Mouse (Mus musculus): ENCODE results near the gene Safb2. TPM values are rescaled to one million over a fixed set of nuclear protein-coding genes. Genes with fewer than 3 reads are reported as not detected.

The Safb2 gene
- polyA plus RNA-seq, 1 experiment from 2014 or later: 63.6 TPM

Other genes with a start within 250 kb of the Safb2 start
- 19.3 and 21.2 TPM in 2 replicates for gene Ptprs, start 108.1 kb downstream of the Safb2 start, polyA plus RNA-seq (2016; fragmentation: Nextera tagmentation; extraction: Ambion mirVana)
- not detected in 2 replicates for gene Znrf4, start 72.2 kb downstream of the Safb2 start, polyA plus RNA-seq (2016; fragmentation: Nextera tagmentation; extraction: Ambion mirVana)
- 0.20 and 0.25 TPM in 2 replicates for gene Gm20219, start 30.2 kb downstream of the Safb2 start, polyA plus RNA-seq (2016; fragmentation: Nextera tagmentation; extraction: Ambion mirVana)
- 73.6 and 79.1 TPM in 2 replicates for gene Safb, start 240 bp upstream of the Safb2 start, polyA plus RNA-seq (2016; fragmentation: Nextera tagmentation; extraction: Ambion mirVana)
- gene 2410015M20Rik, start 25.2 kb upstream of the Safb2 start, polyA plus RNA-seq (2016; fragmentation: Nextera tagmentation; extraction: Ambion mirVana): 176 and 179 TPM in 2 replicates
- 1,562 and 1,574 TPM in 2 replicates for gene Rpl36, start 28.8 kb upstream of the Safb2 start, polyA plus RNA-seq (2016; fragmentation: Nextera tagmentation; extraction: Ambion mirVana)
- gene Lonp1, start 42.3 kb upstream of the Safb2 start, polyA plus RNA-seq (2016; fragmentation: Nextera tagmentation; extraction: Ambion mirVana): 61.7 and 65.4 TPM in 2 replicates
- gene Catsperd, start 43.6 kb upstream of the Safb2 start, polyA plus RNA-seq (2016; fragmentation: Nextera tagmentation; extraction: Ambion mirVana): 0.50 and 0.57 TPM in 2 replicates
- gene Ranbp3, start 88.7 kb upstream of the Safb2 start, polyA plus RNA-seq (2016; fragmentation: Nextera tagmentation; extraction: Ambion mirVana): 66.3 and 67.5 TPM in 2 replicates
- gene Ndufa11, start 133.2 kb upstream of the Safb2 start, polyA plus RNA-seq (2016; fragmentation: Nextera tagmentation; extraction: Ambion mirVana): 265 and 282 TPM in 2 replicates
- gene Vmac, start 133.4 kb upstream of the Safb2 start, polyA plus RNA-seq (2016; fragmentation: Nextera tagmentation; extraction: Ambion mirVana): 3.8 and 4.0 TPM in 2 replicates
- 3.2 and 4.1 TPM in 2 replicates for gene Nrtn, start 172.9 kb upstream of the Safb2 start, polyA plus RNA-seq (2016; fragmentation: Nextera tagmentation; extraction: Ambion mirVana)
- gene Dus3l, start 180.2 kb upstream of the Safb2 start, polyA plus RNA-seq (2016; fragmentation: Nextera tagmentation; extraction: Ambion mirVana): 24.1 and 24.6 TPM in 2 replicates
- 1.1 and 1.2 TPM in 2 replicates for gene Prr22, start 185.7 kb upstream of the Safb2 start, polyA plus RNA-seq (2016; fragmentation: Nextera tagmentation; extraction: Ambion mirVana)
- gene Rfx2, start 246.4 kb upstream of the Safb2 start, polyA plus RNA-seq (2016; fragmentation: Nextera tagmentation; extraction: Ambion mirVana): 12.6 and 13.6 TPM in 2 replicates

Data from liver, embryonic 12.5 days (tissue).